Mouse (Mus musculus) liver, postnatal 0 days (tissue): Measurements from ENCODE around the gene Btk. TPM values are rescaled to one million over a fixed set of nuclear protein-coding genes. Genes with fewer than 3 reads are reported as not detected.

Experiments used
- ATAC-seq: fragments of 200-750 bp; cut with Nextera tagmentation; 2 replicates; pipeline ENCODE4 v1.8.0; 2017; ENCODE audit warnings: mild to moderate bottlenecking, moderate library complexity
- DNase-seq: peaks from one replicate; pipeline ENCODE4 v3.0.0-alpha.2; 2016
- H3K27ac ChIP-seq: fragments of 300-500 bp; sonication (generic); 2 replicates; pipeline ENCODE4 v1.5.1; 2014; ENCODE audit warnings: antibody characterized with exemption, moderate library complexity, mild to moderate bottlenecking, low read depth
- H3K27me3 ChIP-seq: fragments of 300-500 bp; sonication (generic); 2 replicates; pipeline ENCODE4 v1.6.1; 2014; ENCODE audit warnings: low read length, control low read depth, mixed read lengths; ENCODE audit not compliant: insufficient read depth
- H3K36me3 ChIP-seq: fragments of 300-500 bp; sonication (generic); replicated peaks from 2 replicates; pipeline ENCODE4 v1.6.1; 2014; ENCODE audit warnings: mild to moderate bottlenecking, control low read depth, low read length, moderate library complexity, mixed read lengths; ENCODE audit not compliant: insufficient read depth
- H3K4me1 ChIP-seq: fragments of 300-500 bp; sonication (generic); 2 replicates; pipeline ENCODE4 v1.6.1; 2014; ENCODE audit warnings: antibody characterized with exemption, mild to moderate bottlenecking, control low read depth; ENCODE audit not compliant: insufficient read depth
- H3K4me2 ChIP-seq: fragments of 300-500 bp; sonication (generic); 2 replicates; pipeline ENCODE4 v1.6.1; 2014; ENCODE audit warnings: low read depth, mild to moderate bottlenecking, low read length, moderate library complexity, mixed read lengths
- H3K4me3 ChIP-seq: fragments of 300-500 bp; sonication (generic); 2 replicates; pipeline ENCODE4 v1.5.1; 2014; ENCODE audit warnings: low read depth, low read length
- H3K9ac ChIP-seq: fragments of 300-500 bp; sonication (generic); replicated peaks from 2 replicates; pipeline ENCODE4 v1.6.1; 2014; ENCODE audit warnings: mild to moderate bottlenecking, moderate library complexity
- H3K9me3 ChIP-seq: fragments of 300-500 bp; sonication (generic); 2 replicates; pipeline ENCODE4 v1.6.1; 2016; ENCODE audit warnings: mild to moderate bottlenecking, control low read depth, low read length, mixed read lengths
- CTCF ChIP-seq: sonication (generic); IDR thresholded peaks from 2 replicates; pipeline ENCODE4 v1.5.1; 2016; ENCODE audit warnings: antibody characterized with exemption, low read depth
- EP300 ChIP-seq: IDR thresholded peaks from 2 replicates; pipeline ENCODE4 v1.6.1; 2016; ENCODE audit warnings: antibody characterized with exemption, low read depth, mild to moderate bottlenecking
- WGBS: fragments of 180-500 bp; shearing (Covaris S2); extraction: QIAGEN DNeasy Blood & Tissue Kit; methylation state at CpG from one replicate; pipeline ENCODE4 v1.1.7; 2014; ENCODE audit not compliant: insufficient replicate concordance; 5-methylcytosine and 5-hydroxymethylcytosine counted together
- polyA plus RNA-seq: library from polyadenylated mRNA; unstranded; fragments of >200 nt; fragmentation: Nextera tagmentation; extraction: Ambion mirVana; gene quantifications from 2 replicates; pipeline ENCODE4 v1.2.1, GENCODE M21; 2015

Btk gene
- polyA plus RNA-seq, 1 experiment from 2014 or later: 11.9 TPM

GRCm38 (mm10) chrX:134619695-134620094 lies 36.3 kb upstream of the Btk start:
- no peak overlapping the region for H3K9ac ChIP-seq
- H3K4me3 ChIP-seq: no peak overlapping the region
- H3K4me1 ChIP-seq: no peaks in the 10 kb centered on the region
- ATAC-seq (no peak), DNase-seq (no peak)
- TF ChIP-seq EP300: no peak
- no peak for TF ChIP-seq CTCF
- 70% methylated on average over 9 of the region's 9 CpGs for WGBS
- H3K27ac ChIP-seq: no peak overlapping the region
- H3K4me2 ChIP-seq: no peak overlapping the region
- no peaks in the 10 kb centered on the region for H3K27me3 ChIP-seq
- H3K9me3 ChIP-seq: no peaks in the 10 kb centered on the region
- H3K36me3 ChIP-seq: no peaks in the 10 kb centered on the region

GRCm38 (mm10) chrX:134614306-134614705 lies 30.9 kb upstream of the Btk start:
- WGBS: 60% methylated on average over 2 of the region's 2 CpGs
- Histone ChIP-seq H3K4me1 (0 out of 2 replicates have a peak, but pooled peaks cover 2% of the 10 kb centered on the region), H3K4me3 (no peak overlapping the region), H3K36me3 (no peaks in the 10 kb centered on the region), H3K4me2 (no peak overlapping the region), H3K27ac (no peak overlapping the region), H3K9me3 (no peaks in the 10 kb centered on the region), H3K27me3 (no peaks in the 10 kb centered on the region), H3K9ac (no peak overlapping the region)
- TF ChIP-seq EP300 (no peak), CTCF (peak; percentile 60)
- ATAC-seq (no peak), DNase-seq (peak; percentile 45)

GRCm38 (mm10) chrX:134612285-134612959 lies 29.1 kb upstream of the Btk start:
- WGBS: 18% methylated on average over 15 of the region's 15 CpGs
- Histone ChIP-seq H3K27ac (peak overlapping the region; percentile 52; the same call in 1 of the 2 replicates), H3K4me3 (peak overlapping the region; percentile 38), H3K36me3 (no peaks in the 10 kb centered on the region), H3K27me3 (no peaks in the 10 kb centered on the region), H3K9ac (peak overlapping the region; percentile 30; the same call in 1 of the 2 replicates), H3K9me3 (no peaks in the 10 kb centered on the region), H3K4me1 (0 out of 2 replicates have a peak, but pooled peaks cover 2% of the 10 kb centered on the region), H3K4me2 (peak overlapping the region; percentile 69)
- TF ChIP-seq EP300 (no peak), CTCF (no peak)
- peak; percentile 74 for ATAC-seq
- peak; percentile 63 for DNase-seq

GRCm38 (mm10) chrX:134610984-134611383 lies 27.6 kb upstream of the Btk start:
- no peak overlapping the region for H3K9ac ChIP-seq
- no peak overlapping the region for H3K4me3 ChIP-seq
- no peak for DNase-seq
- H3K4me2 ChIP-seq: no peak overlapping the region
- WGBS: 51% methylated on average over 4 of the region's 4 CpGs
- H3K27me3 ChIP-seq: no peaks in the 10 kb centered on the region
- H3K27ac ChIP-seq: no peak overlapping the region
- H3K9me3 ChIP-seq: no peaks in the 10 kb centered on the region
- H3K36me3 ChIP-seq: no peaks in the 10 kb centered on the region; the same call in 1 of the 2 replicates
- H3K4me1 ChIP-seq: 0 out of 2 replicates have a peak, but pooled peaks cover 2% of the 10 kb centered on the region
- TF ChIP-seq CTCF (no peak), EP300 (no peak)
- ATAC-seq: no peak

- ATAC-seq: no peak
- 21% methylated on average over 4 of the region's 4 CpGs for WGBS
- no peak for DNase-seq
- Histone ChIP-seq H3K4me1 (0 out of 2 replicates have a peak, but pooled peaks cover 2% of the 10 kb centered on the region), H3K4me3 (no peak overlapping the region), H3K27ac (no peak overlapping the region), H3K27me3 (no peaks in the 10 kb centered on the region), H3K36me3 (no peaks in the 10 kb centered on the region; the same call in 1 of the 2 replicates), H3K9me3 (no peaks in the 10 kb centered on the region), H3K4me2 (no peak overlapping the region), H3K9ac (no peak overlapping the region)
- TF ChIP-seq EP300 (no peak), CTCF (peak; percentile 54)
Observed at GRCm38 (mm10) chrX:134609472-134609871, 26.1 kb upstream of the Btk start.

- no peaks in the 10 kb centered on the region for H3K9me3 ChIP-seq
- TF ChIP-seq EP300 (no peak), CTCF (no peak)
- peak overlapping the region; percentile 62 for H3K4me2 ChIP-seq
- WGBS: 18% methylated on average over 38 of the region's 43 CpGs
- H3K4me1 ChIP-seq: 0 out of 2 replicates have a peak, but pooled peaks cover 2% of the 10 kb centered on the region
- peak overlapping the region; percentile 74 for H3K4me3 ChIP-seq
- DNase-seq (no peak), ATAC-seq (peak; percentile 78)
- peak overlapping the region; percentile 75 for H3K9ac ChIP-seq
- 0 out of 2 replicates have a peak, but pooled peaks cover 4% of the 10 kb centered on the region for H3K36me3 ChIP-seq
- peak overlapping the region; percentile 91 for H3K27ac ChIP-seq
- no peaks in the 10 kb centered on the region for H3K27me3 ChIP-seq
Observed at GRCm38 (mm10) chrX:134601380-134602120, 18.2 kb upstream of the Btk start.
